Mouse (Mus musculus) spleen, postnatal 36 days (tissue): Measurements from ENCODE around the gene Cyb561.

ENCODE experiments used
- DNase-seq, 2 experiments: peaks; one replicate each; pipeline ENCODE4 v3.0.0; 2022; ENCODE audit warnings: low spot score in 2 of 2, mixed read lengths in 1 of 2

The Cyb561 gene

DNA sequence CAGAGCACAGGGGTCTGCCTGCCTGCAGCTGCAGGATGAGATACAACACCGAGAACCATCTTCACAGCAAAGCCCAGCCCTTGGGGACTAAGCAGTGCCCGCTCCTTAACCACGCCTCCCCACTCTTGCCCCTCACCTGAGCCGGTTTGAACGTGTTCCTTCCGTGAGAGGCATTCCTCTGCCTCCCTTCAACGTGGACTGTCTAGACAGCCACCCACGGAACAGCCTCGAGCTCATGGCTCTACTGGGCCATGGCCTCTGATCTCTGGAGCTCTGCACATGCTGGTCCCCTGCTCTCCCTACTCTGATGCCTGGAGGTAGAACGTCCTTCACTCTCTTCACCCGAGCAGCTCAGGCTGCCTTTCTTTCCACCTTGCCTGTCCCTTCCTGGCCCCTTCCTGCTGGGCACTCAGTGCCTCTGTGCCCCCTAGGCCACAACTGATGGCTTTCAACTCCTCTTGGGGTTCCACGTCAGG lies at the start of gene Cyb561:
Gene Cyb561 (minus strand): TSS at position 426 of the 476 bp plus-strand sequence.
- DNase-seq, result no peak

DNA sequence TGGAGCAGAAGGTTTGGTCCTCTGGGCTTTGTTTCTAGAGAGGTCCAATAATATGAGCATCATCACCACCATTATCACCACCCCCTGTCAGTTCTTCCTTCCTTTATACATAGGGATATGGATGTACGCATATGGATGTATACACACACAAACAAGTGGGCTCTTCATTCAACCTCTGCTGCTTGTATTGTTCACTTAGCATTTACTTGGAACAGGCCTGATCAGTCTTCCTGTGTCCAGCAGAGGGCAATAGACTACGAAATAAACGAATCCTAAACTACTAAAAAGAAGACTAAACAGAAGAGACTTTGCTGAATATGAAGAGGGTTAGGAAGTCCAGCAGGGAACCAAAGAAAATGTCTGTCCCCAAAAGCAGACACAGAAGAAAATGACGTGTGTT lies 48.6 kb upstream of the Cyb561 start:
- no peak for DNase-seq

GRCm38 (mm10) chr11:106000062-106000461 lies 46.9 kb upstream of the Cyb561 start:
- DNase-seq, result no peak

- no peak for DNase-seq
These were observed 41.2 kb upstream of the Cyb561 start, which contains the start of gene Ace3 for GRCm38 (mm10) chr11:105994375-105994774. Gene Ace3 (plus strand): TSS chr11:105994675.

- no peak for DNase-seq
These were observed 37.1 kb upstream of the Cyb561 start for GRCm38 (mm10) chr11:105990231-105990630.

- DNase-seq, result no peak
These were observed 36.3 kb upstream of the Cyb561 start for GRCm38 (mm10) chr11:105989446-105989845.

- DNase-seq, result no peak
These were observed 34.3 kb upstream of the Cyb561 start for GRCm38 (mm10) chr11:105987446-105987845.

DNA sequence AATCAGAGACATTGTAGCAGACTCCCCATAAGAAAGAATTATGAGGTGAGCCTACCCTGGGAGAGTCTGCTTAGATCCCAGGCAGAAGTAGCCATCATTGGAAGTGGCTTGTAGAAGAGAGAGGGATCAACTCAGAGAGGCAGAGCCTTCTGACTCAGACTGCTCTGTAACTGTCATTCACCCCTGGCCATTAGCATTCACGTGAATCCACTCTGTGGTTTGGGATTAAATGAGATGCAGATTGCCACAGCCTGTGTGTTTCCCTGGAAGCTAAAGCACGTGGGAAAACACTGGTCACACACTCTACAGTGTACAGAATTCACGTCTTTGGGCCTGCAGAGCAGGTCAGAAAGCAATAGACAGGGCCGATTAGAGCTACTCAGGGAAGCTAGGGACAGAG lies 31.3 kb upstream of the Cyb561 start:
- no peak for DNase-seq

- no peak for DNase-seq
These were observed 25.5 kb upstream of the Cyb561 start for GRCm38 (mm10) chr11:105978634-105979033.

DNA sequence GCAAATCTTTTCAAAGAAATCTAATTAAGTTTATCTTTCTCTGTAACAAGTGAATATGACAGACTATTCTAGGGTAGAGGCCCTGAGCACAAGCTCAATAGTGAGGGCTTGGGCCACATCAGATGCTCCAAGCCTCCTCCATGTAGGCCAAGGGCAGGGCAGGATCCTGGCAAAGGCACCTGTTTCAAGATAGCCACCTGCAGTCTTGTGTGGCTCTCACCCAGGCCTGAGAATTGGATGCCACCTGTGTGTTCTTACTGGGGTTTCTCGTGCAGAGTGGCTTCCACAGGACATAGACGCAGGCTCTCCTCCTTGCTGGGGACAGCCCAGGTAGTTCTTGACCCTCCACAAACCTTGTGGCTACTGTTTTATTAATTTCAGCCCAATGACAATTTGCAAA lies 25.1 kb upstream of the Cyb561 start:
- no peak for DNase-seq

DNA sequence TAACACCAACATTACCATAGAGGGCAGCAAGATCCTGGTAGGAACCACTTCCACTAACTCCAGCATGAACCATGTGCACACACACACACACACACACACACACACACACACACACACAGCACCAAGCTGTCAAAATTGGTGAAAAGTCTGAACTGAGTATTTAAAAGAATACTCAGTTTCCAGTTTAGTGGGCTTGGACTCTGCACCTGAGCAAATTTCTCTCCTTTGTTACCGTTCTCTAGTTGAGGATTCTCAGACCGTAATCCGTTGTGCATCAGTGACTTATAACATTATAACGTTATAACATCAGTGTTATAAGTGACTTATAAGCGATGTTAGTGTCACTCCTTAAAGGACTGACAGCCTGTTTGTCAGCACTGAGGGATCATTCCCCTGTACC lies 22.5 kb upstream of the Cyb561 start:
- no peak for DNase-seq

DNA sequence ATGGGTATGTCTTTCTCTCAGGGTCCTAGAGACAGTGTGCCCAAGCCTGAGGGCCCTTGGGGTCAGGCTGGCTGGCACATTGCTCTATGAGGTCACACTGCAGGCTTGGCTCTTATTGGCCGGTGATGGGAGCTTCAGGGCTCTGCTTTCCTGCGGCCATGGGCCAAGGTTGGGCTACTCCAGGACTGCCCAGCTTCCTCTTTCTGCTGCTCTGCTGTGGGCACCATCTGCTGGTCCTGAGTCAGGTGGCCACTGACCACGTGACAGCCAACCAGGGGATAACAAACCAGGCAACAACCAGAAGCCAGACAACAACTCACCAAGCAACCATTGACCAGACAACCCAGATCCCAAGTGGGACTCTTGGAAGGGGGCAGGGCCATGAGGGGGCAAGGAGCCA lies 21.9 kb upstream of the Cyb561 start:
- DNase-seq, result no peak

- no peak for DNase-seq
These were observed 21.5 kb upstream of the Cyb561 start for GRCm38 (mm10) chr11:105974593-105974992.

- no peak for DNase-seq
These were observed 16.4 kb upstream of the Cyb561 start for GRCm38 (mm10) chr11:105969516-105969915.

DNA sequence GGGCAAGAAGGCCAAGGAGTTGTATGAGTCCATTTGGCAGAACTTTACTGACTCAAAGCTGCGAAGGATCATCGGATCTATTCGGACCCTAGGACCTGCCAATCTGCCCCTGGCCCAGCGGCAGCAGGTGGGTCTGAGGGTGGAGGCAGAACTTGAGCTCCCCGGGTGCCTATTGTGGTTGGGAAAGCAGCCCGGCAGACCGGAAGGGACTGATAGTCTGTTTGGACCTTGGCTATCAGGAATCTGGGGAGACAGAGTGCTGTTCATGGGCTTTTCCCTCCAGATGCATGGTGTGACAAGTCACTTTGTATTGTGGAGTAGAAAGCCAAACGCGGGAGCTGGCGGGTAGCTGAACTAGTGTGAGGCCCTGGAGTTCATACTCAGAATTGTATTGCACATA lies 15.8 kb upstream of the Cyb561 start:
- no peak for DNase-seq

GRCm38 (mm10) chr11:105967741-105968574 lies 14.8 kb upstream of the Cyb561 start, which contains the start of gene Ace:
Gene Ace (plus strand): TSS chr11:105967945.
- DNase-seq, result no peak

- DNase-seq, result no peak
These were observed 13.2 kb upstream of the Cyb561 start for GRCm38 (mm10) chr11:105966288-105966687.

GRCm38 (mm10) chr11:105964691-105965090 lies 11.6 kb upstream of the Cyb561 start:
- DNase-seq, result no peak

DNA sequence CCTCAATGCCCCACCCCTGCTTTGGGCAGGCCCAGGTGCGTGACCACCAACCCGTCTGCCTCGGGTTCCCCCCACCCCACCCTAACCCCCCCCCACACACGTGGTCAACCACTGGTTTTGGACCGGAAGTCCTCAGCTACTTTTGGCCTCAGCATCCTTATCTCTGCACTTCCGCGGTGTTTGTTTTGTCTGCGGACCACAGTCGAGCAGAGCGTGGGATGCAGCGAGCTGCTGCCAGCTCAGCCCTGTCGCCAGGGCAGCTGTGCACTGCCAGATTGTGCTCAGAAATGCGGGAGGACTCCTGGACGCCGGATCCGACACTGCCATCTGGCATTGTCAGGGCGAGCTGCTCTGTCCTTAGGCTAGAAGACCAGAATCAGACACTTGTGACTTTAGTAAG lies 6.2 kb upstream of the Cyb561 start:
- peak in 1 of 2 experiments; percentile 8 for DNase-seq

- DNase-seq, result no peak
These were observed 5.4 kb upstream of the Cyb561 start for GRCm38 (mm10) chr11:105958566-105958965.

DNA sequence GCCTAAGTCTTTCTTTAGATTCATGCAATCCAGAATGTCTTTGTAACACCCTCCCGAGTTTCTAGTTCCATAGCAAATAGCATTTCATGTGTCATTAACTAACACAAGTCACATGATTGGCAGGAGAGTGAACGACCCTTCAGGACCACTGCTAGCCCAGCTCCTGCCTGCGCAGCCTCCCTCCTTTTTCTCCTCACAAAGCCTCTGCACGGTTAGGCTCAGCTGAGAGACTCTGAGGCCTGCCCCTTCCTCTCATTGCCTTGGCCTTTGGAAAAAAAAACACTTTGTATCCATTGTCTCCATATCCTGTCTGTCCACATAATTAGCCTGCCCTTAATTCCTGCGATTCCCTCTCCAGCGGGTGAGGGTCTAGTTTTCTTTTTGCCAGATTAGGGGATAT lies 4.4 kb upstream of the Cyb561 start:
- no peak for DNase-seq

DNA sequence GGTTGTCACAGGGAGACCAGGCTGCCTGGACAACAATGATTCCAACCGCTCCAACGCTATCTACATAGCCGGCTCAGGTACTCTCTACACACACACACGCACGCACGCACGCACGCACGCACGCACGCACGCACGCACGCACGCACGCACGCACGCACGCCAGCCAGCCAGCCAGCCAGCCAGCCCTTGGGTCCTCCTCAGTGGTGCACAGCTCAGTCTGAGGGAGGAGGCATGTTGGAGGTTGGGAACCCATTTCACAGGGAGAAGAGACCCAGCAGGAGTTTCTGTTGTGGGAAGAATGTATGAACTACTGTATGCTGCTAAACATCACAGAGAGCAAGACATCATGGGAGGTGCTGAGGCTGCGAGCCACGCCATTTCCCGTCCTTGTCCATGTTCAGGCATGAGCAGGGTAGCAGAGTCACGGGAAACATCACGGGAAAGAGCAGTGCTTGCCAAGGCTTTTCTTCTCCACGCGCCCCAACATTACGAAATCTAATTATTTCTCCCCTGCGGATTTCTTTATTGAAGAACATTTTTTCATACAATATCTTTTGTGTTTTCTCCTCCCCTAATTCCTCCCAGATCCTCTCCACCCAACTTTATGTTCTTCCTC lies 2.8 kb upstream of the Cyb561 start:
- DNase-seq, result no peak

DNA sequence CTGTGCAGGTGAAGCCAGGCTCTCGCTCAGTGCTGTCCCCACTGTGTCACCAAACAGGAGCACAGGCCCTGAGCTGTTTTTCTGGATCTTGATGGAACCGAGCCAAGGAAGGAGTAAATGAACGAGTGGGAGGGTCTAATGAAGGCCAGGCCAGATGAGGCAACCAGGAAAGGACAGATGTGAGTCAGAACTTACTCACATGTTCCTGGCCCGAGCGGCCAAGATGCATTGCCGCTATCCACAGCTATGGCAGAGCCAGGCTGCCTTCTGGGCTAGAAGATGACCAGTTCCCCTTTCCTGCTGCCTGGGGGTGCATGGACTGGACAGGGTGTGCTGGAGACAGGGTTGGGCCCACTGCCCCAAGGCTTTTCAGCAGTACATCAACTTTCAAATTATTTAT lies 266 bp upstream of the Cyb561 start:
- DNase-seq, result no peak
